Mouse (Mus musculus) testis, adult 2 months (tissue): ENCODE results near the gene Epx.

Source experiments
- CTCF ChIP-seq: fragments of 200-500 bp; IDR thresholded peaks from 2 replicates; pipeline ENCODE4 v1.5.1; 2012; ENCODE audit warnings: low read depth, mild to moderate bottlenecking, inconsistent platforms, low read length, moderate library complexity; ENCODE audit not compliant: control insufficient read depth, insufficient read depth, insufficient replicate concordance
- POLR2A ChIP-seq: fragments of 200-500 bp; IDR thresholded peaks from 2 replicates; pipeline ENCODE4 v1.6.1; 2012; ENCODE audit warnings: low read depth, mild to moderate bottlenecking, inconsistent platforms, low read length, moderate library complexity; ENCODE audit not compliant: control insufficient read depth

GRCm38 (mm10) chr11:87870096-87870495, 5.2 kb downstream of the Epx start:
- no peak for TF ChIP-seq CTCF
- TF ChIP-seq POLR2A = no peak
